Mouse (Mus musculus): ENCODE data around the gene D430041D05Rik.

The D430041D05Rik gene

GRCm38 (mm10) chr2:104407913-104408312 is 2.9 kb downstream of the D430041D05Rik start:
- no peak for DNase-seq (ENCODE audit: low spot score)

- no peak for DNase-seq (ENCODE audit: low spot score)
Observed at GRCm38 (mm10) chr2:104404036-104404435, 6.8 kb downstream of the D430041D05Rik start.

GRCm38 (mm10) chr2:104398651-104399290 is 12.0 kb downstream of the D430041D05Rik start:
- no peak for DNase-seq (ENCODE audit: low spot score)

- no peak for DNase-seq (ENCODE audit: low spot score)
Observed at GRCm38 (mm10) chr2:104395961-104396360, 14.9 kb downstream of the D430041D05Rik start.

- DNase-seq (ENCODE audit: low spot score): no peak
Observed at GRCm38 (mm10) chr2:104394769-104395168, 16.0 kb downstream of the D430041D05Rik start.

- no peak for DNase-seq (ENCODE audit: low spot score)
Observed at GRCm38 (mm10) chr2:104392700-104393312, 18.0 kb downstream of the D430041D05Rik start.

- no peak for DNase-seq (ENCODE audit: low spot score)
Observed at GRCm38 (mm10) chr2:104389231-104389630, 21.6 kb downstream of the D430041D05Rik start.

- no peak for DNase-seq (ENCODE audit: low spot score)
Observed at GRCm38 (mm10) chr2:104385941-104386340, 24.9 kb downstream of the D430041D05Rik start.

- DNase-seq (ENCODE audit: low spot score): no peak
Observed at GRCm38 (mm10) chr2:104383589-104383988, 27.2 kb downstream of the D430041D05Rik start.

GRCm38 (mm10) chr2:104382813-104383212 is 28.0 kb downstream of the D430041D05Rik start:
- DNase-seq (ENCODE audit: low spot score): no peak

- DNase-seq (ENCODE audit: low spot score): no peak
Observed at GRCm38 (mm10) chr2:104379304-104379703, 31.5 kb downstream of the D430041D05Rik start.

- DNase-seq (ENCODE audit: low spot score): no peak
Observed at GRCm38 (mm10) chr2:104378791-104379190, 32.0 kb downstream of the D430041D05Rik start.

GRCm38 (mm10) chr2:104377990-104378389 is 32.8 kb downstream of the D430041D05Rik start:
- DNase-seq (ENCODE audit: low spot score): no peak

- DNase-seq (ENCODE audit: low spot score): no peak
Observed at GRCm38 (mm10) chr2:104372156-104372555, 38.7 kb downstream of the D430041D05Rik start.

- no peak for DNase-seq (ENCODE audit: low spot score)
Observed at GRCm38 (mm10) chr2:104371606-104372130, 39.1 kb downstream of the D430041D05Rik start.

- no peak for DNase-seq (ENCODE audit: low spot score)
Observed at GRCm38 (mm10) chr2:104367836-104368298, 42.9 kb downstream of the D430041D05Rik start.

- no peak for DNase-seq (ENCODE audit: low spot score)
Observed at GRCm38 (mm10) chr2:104367291-104367690, 43.5 kb downstream of the D430041D05Rik start.

GRCm38 (mm10) chr2:104359305-104359704 is 51.5 kb downstream of the D430041D05Rik start:
- DNase-seq (ENCODE audit: low spot score): no peak

GRCm38 (mm10) chr2:104358881-104359280 is 51.9 kb downstream of the D430041D05Rik start:
- DNase-seq (ENCODE audit: low spot score): no peak

GRCm38 (mm10) chr2:104356531-104356930 is 54.3 kb downstream of the D430041D05Rik start:
- no peak for DNase-seq (ENCODE audit: low spot score)

GRCm38 (mm10) chr2:104354117-104354516 is 56.7 kb downstream of the D430041D05Rik start:
- no peak for DNase-seq (ENCODE audit: low spot score)

- no peak for DNase-seq (ENCODE audit: low spot score)
Observed at GRCm38 (mm10) chr2:104352204-104352493, 58.7 kb downstream of the D430041D05Rik start.

- no peak for DNase-seq (ENCODE audit: low spot score)
Observed at GRCm38 (mm10) chr2:104351415-104352203, 59.2 kb downstream of the D430041D05Rik start.
